Mouse (Mus musculus): Measurements from ENCODE around the gene Gls.

Gls gene

GRCm38 (mm10) chr1:52121052-52121451 lies 112.0 kb downstream of the Gls start:
- no peak for DNase-seq (ENCODE audit: low read depth, low spot score)

- DNase-seq (ENCODE audit: low read depth, low spot score), result no peak
Observed at GRCm38 (mm10) chr1:52120191-52120590, 112.8 kb downstream of the Gls start.

GRCm38 (mm10) chr1:52119691-52120090 lies 113.3 kb downstream of the Gls start:
- DNase-seq (ENCODE audit: low read depth, low spot score), result no peak

GRCm38 (mm10) chr1:52118860-52119591 lies 114.0 kb downstream of the Gls start, which contains the start of gene Stat1:
Gene Stat1 (plus strand): TSS chr1:52119440.
- peak; percentile 78 for DNase-seq (ENCODE audit: low read depth, low spot score)

- no peak for DNase-seq (ENCODE audit: low read depth, low spot score)
Observed at GRCm38 (mm10) chr1:52117777-52118176, 115.3 kb downstream of the Gls start.

- DNase-seq (ENCODE audit: low read depth, low spot score), result no peak
Observed at GRCm38 (mm10) chr1:52116441-52116840, 116.6 kb downstream of the Gls start.

- peak; percentile 80 for DNase-seq (ENCODE audit: low read depth, low spot score)
Observed at GRCm38 (mm10) chr1:52113666-52114069, 119.4 kb downstream of the Gls start.

All from WW6 (cell line).